Mouse (Mus musculus): ENCODE data around the gene Chst1.
A peak's percentile ranks its signal among the peaks of the same experiment; 100 is the strongest.

Chst1 gene

DNA sequence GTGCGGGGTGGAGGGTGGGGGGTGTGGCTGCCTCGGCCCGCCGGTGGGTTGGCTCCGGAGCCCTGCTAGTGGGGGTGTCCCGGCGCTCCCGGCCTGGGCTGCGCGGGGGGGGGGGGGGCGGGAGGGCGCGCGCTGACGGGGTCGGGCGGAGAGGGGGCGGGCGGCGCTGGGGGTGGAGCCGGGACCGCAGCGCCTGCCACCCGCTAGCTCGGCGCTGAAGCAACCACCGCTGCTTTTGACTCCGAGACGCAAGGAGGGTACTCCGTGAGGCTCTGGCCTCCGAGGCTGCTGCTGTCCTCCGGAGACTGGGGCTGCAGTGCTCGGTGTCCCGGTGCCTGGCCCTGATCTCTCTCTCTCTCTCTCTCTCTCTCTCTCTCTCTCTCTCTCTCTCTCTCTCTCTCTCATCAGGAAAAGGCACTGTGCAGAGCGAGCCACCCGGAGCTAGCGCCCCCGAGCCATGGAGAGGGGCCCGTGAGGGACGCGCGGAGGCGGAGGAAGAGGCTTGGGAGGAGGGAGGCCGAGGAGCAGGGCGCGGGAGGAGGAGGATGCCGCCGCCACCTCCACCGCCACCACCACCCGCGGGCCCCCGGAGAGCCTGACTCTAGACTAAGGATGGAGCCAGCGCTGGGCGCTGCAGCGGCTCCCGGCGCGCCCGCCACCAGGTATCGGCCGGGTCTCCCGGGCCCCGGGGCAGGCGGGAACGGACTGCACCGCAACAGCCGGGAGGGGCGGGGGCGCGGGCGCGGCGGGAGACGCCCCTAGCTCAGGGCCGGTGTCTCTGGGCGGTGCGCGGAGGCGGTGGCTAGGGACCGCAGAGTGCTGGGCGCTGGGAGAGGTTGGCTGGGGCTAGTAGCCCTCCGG is at the start of gene Chst1:
Chst1 (plus strand) TSS at position 221 of the 861 bp plus-strand sequence.
- peak; percentile 37; the same call in 1 of the 2 replicates for ATAC-seq (ENCODE audit: insufficient number of reproducible peaks, low FRiP score, low TSS enrichment)

DNA sequence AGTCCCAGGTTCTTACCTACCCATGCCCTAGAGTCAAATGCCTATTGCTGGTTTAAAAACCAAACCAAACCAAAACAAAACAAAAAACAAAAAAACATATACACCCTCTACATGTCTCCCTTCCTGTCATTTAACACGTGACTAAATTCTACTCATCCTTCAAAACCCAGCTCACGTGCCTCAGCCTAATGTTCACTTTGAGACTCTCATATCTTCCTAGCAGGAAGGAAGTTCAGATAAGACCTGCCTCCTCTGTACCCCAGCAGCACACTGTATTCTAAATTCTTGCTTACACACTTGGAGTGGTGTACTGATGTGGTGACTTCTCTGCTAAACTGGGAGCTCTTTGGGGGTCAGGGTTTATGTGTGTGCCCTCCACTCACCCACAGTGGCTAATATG is 49.5 kb upstream of the Chst1 start:
- ATAC-seq (ENCODE audit: insufficient number of reproducible peaks, low FRiP score, low TSS enrichment), result no peak

DNA sequence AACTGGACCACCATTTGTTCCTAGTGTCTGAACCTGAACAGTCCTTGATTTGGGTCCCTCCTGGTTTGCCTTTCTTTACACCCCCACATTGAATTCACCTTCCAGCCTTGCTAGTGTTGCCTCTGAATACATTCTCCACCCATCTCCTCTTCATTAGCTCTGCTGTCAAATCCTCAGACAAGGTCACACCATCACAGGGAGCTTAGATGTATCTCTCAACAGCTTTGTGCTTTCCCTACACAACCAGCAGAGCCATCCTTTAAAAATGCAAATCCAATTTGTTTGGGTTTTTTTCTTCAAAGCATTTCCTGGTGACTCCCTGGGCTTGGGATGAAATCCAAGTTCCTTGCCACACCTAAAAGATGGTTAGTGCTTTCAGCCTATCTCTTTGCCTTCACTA is 45.0 kb upstream of the Chst1 start:
- ATAC-seq (ENCODE audit: insufficient number of reproducible peaks, low FRiP score, low TSS enrichment), result no peak

DNA sequence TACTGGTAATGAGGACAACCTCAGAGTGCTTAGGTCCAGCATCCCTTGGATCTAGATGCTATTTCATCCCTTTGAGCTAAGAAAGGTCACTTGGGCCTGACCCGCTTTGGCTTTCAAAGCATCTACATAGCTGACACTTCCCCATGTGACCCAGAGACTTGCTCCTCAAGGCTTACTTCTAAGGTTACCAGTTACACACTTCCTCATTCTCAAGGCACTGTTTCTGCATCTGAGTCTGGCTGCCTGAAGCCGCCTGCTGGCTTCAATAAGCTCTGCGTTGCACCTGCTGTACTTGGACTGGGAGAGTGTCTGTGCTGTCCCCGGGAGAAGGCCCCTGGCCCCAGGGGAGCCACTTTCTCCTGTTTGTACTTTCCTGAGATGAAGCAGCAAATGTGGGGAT is 36.6 kb upstream of the Chst1 start:
- ATAC-seq (ENCODE audit: insufficient number of reproducible peaks, low FRiP score, low TSS enrichment), result no peak

DNA sequence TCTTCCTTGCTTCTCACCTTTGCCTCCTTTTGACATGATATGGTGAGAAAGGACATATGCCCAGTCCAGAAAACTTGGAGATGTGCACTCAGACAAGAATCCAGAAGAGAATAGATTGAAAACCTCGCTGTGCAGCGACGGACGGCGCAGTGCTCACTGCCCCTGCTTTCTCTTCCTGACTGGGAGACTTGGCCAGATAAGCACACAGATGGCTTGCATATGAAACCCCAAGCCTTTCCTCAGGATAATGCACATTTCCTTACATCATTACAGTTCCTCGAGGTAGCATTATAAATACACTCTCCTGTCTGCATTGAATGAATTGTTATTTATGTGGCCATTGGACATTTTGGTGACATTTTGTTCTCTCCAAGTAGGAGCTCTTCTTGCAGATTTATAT is 28.9 kb upstream of the Chst1 start:
- ATAC-seq (ENCODE audit: insufficient number of reproducible peaks, low FRiP score, low TSS enrichment), result no peak

DNA sequence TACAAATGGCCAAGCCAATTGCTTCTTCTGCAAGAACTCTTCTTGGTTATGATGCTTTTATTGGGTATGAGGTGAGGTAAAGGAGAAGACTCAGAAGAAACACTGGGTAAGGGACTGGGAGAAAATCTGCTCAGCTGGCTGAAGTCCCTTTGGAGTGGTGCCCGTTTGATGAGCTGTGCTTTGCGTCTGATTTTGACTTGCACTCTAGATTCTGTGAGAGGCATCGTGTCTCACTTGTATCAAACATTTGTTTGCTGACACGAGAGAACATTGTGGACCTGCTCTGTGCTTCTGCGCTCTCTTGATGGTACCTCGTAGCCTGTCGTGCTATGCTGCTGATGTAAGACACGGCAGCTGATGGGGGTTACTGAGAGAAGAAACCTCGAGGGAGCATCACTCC is 21.7 kb upstream of the Chst1 start:
- ATAC-seq (ENCODE audit: insufficient number of reproducible peaks, low FRiP score, low TSS enrichment), result no peak

DNA sequence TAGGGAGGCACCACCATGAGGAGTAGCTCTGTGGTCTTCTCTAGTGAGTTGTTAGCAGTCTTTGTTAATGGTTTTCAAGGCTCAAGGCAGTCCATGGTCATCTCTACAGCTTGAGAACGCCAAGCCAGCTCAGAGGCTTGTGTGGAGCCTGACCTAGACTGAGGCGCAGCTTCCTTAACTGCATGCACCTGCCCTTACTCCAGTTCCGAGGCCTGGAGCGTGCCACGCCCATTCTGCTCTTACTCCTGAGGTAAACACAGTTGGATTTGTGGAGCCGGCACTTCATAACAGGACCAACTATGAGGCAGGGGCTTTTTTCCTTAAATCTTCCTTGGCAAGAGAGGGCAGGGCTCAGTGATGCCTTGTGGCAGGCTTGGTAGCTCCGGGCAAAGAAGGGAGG is 18.2 kb upstream of the Chst1 start:
- no peak for ATAC-seq (ENCODE audit: insufficient number of reproducible peaks, low FRiP score, low TSS enrichment)

DNA sequence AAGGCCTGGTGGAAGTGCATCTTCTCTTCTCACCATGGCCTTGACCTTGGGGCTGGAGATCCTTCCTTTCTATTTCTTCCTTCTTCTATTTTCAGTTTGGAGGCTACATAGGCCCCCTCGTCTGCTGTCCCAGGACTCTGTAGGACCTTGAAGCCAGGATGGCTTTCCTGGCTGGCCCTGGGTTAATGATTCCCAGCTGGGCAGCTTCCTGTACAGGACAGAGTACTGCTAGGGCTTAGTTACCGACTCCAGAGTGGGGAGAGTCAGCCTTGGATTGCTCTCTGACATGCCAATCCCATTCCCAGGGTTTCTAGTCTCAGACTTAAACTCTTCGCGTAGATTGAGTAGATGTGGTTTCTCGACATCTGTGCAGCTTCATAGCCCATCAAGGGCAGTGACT is 16.9 kb upstream of the Chst1 start:
- ATAC-seq (ENCODE audit: insufficient number of reproducible peaks, low FRiP score, low TSS enrichment), result no peak

DNA sequence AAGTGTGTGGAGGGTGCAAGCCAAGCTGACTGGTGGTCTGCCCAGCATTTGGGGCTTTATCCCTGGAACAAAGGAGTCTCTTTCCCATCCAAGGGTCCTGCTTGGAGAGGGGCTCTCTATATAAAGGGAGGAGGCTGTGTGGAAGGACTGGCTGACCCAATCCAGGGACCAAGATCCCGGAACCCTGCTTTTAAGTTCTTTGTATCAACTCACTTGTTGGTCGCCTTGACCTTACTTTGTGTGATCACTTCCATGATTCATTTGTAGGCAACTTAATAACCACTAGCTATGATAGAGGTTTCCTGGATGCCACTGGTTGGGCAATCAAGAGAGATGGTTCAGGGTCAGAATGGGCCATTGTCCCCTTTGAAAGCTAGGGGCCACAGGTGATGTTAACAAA is 11.7 kb upstream of the Chst1 start:
- no peak for ATAC-seq (ENCODE audit: insufficient number of reproducible peaks, low FRiP score, low TSS enrichment)

DNA sequence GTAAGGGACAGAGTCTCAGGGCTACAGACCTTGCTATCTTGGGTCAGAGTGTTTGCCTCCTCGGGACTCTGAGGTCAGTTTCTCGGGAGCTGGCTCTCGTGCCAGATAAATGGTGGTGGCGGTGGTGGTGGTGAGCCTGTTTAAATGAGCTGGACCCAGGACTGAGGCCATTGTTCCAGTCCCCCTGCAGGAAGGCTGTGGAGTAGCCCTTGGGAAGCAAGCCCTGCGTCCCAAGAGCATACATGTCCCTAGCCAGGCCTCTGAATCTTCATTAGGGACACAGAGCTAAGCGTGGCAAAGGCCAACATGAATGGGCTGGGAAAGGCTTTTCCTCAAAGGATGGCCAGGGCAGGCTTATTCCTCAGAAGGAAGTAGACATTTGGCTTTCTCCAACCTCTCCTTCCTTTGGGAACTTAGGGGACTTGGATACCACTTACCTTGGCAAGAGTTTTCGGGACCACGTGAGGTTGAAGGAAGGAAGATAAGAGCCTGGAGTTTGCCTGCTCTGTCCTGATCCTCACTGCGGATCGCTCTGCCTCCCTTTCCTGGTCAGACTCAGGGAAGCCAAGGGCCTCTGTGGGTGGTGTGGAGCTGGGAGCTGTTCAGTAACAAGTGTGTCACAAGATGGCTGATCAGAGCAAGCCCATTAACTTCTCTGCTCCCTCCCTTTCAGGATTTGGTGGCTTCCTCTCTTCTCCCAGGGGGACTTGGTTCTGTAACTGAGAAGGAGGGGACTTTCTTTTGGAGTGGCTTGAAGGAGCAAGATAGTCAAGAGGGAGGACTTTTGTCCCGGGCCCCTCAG is 4.4 kb upstream of the Chst1 start:
- ATAC-seq (ENCODE audit: insufficient number of reproducible peaks, low FRiP score, low TSS enrichment), result no peak

DNA sequence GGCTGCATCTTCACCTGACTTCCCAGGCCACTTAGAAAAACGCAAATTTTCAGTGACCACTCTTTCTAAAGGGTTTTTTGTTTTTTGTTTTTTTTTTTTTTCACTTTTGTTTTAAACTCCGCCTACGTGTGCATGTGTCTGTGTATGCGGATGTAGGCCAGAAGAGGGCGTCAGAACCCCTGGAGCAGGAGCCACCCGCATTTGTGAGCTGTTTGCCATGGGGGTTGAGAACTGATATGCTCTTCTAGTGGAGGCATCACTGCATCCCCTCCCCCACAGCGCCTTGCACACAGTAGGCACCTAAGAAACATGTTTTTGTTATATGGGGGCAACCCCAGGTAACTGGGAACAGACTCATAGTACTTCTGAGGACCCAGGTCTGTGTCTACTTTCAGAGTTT is 2.2 kb upstream of the Chst1 start:
- ATAC-seq (ENCODE audit: insufficient number of reproducible peaks, low FRiP score, low TSS enrichment), result no peak

DNA sequence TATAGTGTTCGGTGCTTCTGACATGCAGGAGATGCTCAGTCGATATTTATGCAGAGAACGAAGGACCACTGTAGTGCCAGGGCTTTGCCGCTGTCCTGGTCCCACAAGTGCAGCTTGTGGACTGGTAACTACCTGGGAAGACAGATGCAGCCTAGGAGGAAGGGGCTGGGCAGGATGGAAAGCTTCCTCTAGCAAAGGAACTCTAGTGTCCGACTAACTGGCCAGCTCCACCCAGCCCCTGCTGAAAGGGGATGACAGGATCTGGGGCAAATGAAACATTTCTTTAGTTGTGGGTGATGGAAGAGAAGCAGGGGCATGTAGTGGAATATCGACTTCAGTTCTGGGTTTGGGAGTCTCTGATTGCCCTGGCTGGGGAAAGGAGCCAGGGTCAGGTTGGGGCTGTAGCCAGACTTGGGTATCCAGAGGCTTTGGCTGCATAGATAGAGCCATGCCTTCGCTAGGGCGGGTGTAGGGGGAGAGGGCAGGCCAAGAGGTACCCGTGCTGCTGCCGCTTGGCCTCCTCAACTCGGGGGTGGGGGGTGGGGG is 493 bp upstream of the Chst1 start:
- ATAC-seq (ENCODE audit: insufficient number of reproducible peaks, low FRiP score, low TSS enrichment), result no peak

DNA sequence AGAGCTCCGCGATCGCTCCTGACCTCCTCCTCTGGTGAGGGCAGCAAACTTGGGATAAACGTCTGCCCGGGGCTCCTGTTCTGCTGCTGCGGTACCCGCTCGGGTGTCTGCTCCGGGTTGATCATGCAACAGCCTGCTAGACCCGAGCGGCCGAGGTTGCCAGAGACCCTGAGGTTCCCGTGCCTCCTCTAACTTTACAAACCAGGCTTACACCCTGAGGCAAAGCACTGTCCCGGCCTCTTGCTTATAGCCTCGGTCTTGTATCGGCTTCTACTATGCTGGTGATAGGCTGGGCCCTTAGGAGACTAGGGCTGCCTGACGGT is 802 bp downstream of the Chst1 start:
- no peak for ATAC-seq (ENCODE audit: insufficient number of reproducible peaks, low FRiP score, low TSS enrichment)

DNA sequence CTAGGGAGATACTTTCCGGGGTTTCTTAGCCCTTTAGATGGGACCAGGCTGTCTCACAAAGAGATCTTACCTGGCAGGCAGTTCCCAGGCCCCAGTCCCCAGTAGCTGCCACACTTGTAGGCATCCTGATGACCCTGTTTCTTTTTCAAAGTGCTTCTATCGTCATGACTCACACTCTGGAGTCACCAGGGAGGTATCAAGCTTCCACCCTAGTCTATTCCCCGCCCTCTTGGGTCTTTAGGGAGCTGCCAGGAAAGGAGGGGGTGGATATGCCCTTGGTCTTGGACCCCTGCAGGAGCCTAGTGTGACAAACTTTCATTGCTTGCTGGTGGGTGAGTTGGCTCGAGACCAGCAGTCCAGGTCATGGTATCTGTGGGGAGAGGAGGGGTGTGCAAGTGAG is 1.7 kb downstream of the Chst1 start:
- no peak for ATAC-seq (ENCODE audit: insufficient number of reproducible peaks, low FRiP score, low TSS enrichment)

DNA sequence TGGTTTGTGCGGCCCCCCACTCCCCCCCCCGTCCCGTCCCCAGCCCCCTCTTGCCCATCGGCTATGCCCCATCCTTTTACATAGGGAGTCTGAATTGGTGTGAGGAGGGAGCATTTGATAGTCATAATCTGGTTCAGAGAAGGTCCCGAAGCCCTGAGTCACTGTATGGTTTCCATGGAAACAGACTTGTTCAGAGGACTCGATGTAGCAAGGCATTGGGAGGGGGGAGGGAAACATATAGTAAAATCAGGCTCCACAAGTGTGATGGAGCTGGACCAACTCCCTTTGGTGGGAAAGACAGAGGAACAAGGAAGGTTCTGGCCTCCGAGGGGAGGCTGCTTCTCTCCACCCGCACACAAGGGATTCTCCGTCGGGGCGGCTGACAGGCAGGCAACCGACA is 2.6 kb downstream of the Chst1 start:
- no peak for ATAC-seq (ENCODE audit: insufficient number of reproducible peaks, low FRiP score, low TSS enrichment)

DNA sequence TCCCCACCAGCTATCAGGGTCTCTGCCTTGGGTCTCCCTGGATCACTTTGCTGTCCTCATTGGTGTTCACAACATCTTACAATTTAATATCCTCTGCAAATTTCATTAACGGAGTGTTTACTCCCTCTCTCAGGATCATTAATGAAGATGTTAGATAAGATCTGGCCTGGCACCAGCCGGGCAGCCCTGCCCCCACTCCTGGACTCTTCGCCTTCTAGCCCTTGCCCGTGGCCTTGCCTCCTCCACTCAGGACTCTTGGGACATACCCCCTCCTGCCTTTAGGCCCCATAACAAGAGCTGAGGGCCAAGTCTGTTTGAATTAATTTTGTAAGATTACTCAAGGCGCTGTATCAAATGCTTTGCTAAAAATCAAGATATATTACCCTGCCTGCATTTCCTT is 4.1 kb downstream of the Chst1 start:
- no peak for ATAC-seq (ENCODE audit: insufficient number of reproducible peaks, low FRiP score, low TSS enrichment)

DNA sequence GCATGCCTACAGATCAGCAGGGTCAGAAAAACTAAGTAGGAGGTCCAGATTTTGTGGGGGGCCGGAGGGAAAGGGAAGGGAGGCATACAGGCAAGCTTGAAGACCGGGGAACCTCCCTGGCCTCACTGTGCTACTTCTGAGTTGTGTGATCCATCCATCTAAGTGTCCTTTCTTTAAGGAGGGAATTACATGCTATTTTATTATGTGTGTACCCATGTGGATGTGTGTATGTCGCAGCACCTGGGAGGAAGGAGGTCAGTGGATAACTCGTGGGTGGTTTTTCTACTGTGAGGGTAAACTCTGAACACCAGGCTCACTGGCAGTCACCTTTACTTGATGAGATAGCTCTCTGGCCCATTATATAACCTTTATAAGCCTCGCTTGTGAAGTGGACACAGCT is 5.1 kb downstream of the Chst1 start:
- ATAC-seq (ENCODE audit: insufficient number of reproducible peaks, low FRiP score, low TSS enrichment), result no peak

DNA sequence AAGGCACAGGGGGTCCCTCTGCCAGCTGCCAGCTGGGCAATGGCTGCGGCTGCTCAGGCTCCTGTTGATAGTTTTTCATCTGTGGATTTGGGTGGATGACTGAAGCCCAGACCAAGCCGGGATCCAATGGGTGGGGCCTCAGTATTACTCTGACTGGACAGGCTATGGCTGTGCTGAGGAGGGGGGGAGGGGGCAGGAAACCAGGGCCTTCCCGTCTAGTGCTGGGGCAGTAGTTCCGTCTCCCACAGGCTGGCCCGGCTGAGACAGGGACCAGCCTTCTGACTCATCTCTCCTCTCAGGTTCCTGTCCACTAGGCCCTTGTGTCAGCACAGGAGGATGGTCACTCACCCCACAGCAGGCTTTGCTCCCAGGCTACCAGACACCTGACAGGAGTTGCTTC is 6.5 kb downstream of the Chst1 start:
- no peak for ATAC-seq (ENCODE audit: insufficient number of reproducible peaks, low FRiP score, low TSS enrichment)

DNA sequence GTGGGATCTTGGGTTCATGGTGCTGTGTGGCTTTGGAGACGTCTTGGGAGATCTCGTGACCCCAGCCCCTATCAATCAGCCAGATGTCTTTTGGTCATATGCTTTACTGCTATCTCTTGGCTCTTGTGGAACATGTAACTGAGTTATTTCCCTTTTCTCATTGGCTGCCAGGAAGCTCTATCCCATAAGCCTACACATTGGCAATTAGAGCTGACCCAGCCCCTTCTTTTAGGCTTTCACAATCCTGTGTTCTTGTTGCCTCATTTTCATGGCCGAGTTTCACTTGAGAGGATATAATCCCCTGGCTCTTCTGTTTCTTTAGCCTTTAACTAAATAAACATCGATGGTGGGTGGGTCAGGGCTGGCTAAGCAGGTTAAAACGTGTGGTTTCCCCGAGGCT is 7.6 kb downstream of the Chst1 start:
- ATAC-seq (ENCODE audit: insufficient number of reproducible peaks, low FRiP score, low TSS enrichment), result no peak

DNA sequence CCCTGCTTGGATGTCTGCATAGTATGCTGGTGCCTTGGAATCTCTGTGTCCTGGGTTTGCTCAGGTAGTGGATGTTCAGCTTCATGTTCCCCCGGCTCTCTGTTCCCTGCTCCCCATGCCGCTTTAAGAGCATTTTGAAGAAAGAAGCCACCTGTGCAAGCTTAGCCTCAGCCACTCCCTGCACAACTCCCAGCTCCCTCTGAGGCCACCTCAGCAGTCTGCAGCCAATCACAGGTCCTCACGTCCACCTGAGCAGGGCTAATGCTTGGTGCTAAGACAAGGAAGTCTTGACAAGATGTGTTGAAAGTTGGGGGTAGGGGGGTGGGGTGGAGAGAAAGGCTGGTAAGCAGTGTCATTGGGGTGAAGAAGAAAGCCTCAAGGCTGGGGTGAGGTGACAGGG is 8.1 kb downstream of the Chst1 start:
- no peak for ATAC-seq (ENCODE audit: insufficient number of reproducible peaks, low FRiP score, low TSS enrichment)

DNA sequence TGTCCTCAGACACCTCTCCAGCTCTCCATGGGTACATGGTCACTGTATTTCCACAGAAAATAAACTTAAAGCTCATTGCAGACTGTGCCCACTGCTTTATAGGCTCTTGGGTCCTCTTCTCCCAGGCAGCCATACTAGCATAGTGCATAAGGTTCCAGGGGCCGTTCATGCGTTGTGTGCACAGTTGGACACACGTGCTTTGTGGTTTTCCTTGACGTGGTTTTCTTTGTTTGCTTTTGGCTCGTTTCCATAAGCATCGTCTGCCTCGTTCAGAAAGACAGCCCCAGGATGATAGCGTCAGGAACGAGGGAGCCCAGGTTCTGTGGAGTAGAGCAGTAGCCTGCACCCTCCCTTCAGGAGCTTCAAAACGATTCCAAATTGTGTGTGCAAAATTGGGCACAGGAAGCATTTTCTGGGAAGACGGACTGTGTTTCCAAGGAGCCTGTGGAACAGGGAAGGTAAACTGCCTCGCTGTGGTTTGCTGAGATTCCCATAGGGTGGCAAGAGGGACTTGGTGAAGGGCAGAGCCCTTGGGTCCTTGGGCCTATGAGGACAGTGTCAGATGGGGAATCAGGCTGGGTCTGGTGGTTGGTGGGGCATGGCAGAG is 8.6 kb downstream of the Chst1 start:
- ATAC-seq (ENCODE audit: insufficient number of reproducible peaks, low FRiP score, low TSS enrichment), result no peak
